Mouse (Mus musculus): ENCODE results near the gene Arhgef5.
"Not testable (repeated sequence)": the region's sequence is repeated elsewhere in the genome, so short reads cannot be mapped to it uniquely, and the experiment has no call there.

Gene Arhgef5

DNA sequence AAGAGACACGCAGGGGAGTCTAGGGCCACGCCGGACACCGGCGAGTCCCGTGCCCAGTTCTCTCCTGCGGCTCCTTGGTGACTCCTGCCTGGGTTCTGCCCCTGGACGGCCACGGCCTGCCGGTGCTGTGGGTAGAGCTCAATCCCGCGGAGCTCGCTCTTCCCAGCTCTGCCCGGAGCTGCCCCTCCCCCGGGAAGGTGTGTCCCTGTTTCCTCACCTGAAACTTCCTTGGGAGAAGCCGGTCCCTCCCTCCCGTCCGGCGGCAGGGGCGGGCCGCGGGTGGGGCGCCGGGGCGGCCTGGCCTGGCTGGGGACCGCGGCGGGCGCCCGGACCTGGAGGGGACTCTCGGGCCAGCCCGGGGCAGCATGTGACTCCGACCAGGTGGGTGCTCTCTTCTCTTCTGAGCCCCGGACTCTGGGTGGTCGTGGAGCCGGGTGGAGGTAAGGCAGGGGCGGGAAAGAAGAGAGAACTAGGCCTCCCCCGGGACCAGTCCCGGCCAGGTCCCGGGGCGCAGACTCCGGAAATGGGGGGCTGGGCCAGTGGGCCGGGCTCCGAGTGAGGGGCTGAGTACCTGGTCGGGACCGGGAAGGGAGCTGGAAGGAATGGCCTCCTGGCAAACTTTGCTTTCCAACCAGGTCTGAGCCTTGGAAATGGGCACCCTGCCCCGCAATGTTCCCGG, at the start of gene Arhgef5:
TSS of gene Arhgef5 (plus strand) at position 220 of the 679 bp plus-strand sequence.
- in situ Hi-C loops (cut with MboI), result no loop called here

DNA sequence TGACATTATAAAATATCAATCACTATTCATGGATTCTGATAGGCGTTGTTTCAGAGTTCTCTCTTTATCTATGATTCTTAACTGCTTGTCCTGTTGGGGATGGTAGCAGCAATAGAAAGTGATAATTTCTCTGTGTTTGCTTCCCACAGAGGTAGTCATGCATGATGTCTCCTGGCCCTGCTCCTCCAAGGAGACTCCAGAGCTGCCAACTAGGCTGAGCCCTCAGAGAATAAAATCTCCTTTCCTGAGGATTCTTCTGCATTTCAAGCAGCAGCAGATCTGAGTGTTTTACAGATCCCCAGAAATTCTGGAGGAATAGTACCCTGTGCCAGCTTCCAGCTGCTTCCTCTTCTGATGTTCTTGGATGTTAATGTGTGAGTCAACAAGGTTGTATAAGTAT, 34.1 kb upstream of the Arhgef5 start, which contains the start of gene Olfr47:
TSS of gene Olfr47 (plus strand) at position 275 of the 400 bp plus-strand sequence.
- in situ Hi-C loops (cut with MboI), result not testable (repeated sequence)

DNA sequence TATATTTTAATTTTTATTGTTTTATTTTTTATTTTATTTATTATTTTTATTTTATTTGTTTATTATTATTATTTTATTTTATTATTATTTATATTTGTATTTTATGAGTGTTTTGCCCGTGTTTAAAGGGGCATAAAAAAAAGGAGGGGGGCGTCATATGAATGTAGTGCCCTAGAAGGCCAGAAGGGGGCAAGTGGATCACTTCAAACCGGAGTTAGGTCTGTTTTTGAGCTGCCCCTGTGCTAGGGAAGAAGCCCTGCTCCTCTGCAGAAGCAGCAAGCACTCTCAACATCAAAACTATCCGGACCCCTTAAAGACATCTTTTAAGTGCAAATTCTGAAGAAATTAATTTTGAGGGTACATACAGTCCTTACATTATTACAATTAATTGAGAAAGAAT, 23.3 kb upstream of the Arhgef5 start:
- in situ Hi-C loops (cut with MboI), result no loop called here

DNA sequence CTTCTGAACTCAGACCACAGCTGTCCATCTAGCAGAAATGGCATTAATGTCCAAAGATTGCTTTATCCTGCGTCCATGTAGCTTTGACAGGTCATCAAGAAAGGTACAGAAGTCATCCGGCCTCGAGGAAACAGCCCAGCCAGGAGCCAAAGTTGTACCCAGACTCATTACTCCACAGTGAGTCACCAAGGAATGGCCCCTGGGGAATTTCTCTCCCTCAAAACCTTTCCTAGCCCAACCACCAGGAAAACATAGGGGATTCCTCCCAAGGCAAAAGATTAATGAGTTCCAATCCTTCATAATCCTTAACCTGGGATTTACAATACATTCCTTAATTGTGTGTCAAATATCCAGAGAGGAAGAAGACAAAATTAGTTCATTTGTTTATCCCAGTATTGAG, 18.0 kb upstream of the Arhgef5 start:
- in situ Hi-C loops (cut with MboI), result no loop called here

DNA sequence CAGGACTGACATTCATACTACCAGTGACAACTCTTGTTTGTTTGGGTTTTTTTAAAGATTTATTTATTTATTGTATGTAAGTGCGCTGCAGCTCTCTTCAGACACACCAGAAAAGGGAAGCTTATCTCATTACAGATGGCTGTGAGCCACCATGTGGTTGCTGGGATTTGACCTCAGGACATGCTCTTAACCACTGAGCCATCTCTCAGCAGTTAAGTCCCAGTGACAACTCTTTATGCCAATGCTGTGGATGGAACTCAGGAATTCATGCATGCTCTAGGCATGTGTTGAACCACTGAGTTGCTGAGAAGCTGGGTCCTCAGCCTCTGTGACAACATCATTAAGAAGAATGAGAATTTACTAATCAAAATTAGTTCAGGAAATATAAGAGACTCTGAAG, 12.4 kb upstream of the Arhgef5 start:
- in situ Hi-C loops (cut with MboI), result no loop called here

DNA sequence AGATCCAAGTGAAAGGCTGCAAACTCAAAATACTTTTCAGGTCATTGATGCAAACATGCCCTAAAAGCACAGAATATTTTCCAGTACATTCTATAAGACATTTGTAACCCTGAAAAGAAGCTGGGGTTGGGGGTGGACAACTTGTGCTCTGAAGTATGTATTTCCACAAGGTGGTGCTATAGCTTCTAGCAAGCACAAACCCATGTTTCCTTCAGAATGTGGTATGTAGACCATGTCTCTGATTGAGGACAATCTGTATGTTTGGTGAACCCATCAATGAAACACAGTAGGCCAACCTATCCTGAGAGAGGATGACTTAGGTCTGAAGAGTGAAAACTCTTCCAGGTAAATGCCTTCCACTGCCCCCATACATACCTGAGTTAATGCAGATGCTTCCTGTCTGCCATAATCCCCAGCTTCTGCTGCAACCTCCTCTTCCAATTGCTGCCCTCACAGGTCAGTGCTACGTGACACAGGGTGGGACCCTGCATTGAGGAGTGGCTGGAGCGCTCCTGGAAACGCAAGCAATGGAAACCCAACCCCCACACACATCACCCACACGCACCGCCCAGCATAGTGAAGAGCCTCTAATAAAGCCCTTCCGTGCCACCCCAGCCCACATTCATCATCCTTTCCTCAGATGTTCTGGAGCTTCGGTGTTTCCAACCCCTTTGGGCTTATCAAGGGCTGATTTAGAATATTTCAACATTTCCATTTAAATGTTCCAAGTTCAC, 11.0 kb upstream of the Arhgef5 start:
- in situ Hi-C loops (cut with MboI), result no loop called here

DNA sequence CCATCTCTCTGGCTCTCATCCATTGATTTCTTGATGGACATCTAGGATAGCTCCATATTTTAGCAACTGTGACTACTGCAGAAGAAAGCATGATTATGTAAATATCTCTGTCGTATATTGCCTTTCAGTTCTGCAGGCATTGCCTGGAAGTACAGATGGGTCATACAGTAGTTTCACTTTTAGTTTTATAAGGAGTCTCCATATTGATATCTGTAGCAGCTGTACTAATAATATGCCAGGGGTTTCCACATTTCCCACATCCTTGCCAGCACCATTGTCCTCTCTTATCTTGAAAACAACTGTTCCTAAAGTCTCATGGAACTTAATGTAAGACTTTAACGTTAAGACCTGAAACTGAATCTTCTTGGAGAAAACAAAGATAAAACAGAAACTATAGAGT, 4.6 kb upstream of the Arhgef5 start:
- in situ Hi-C loops (cut with MboI), result no loop called here

DNA sequence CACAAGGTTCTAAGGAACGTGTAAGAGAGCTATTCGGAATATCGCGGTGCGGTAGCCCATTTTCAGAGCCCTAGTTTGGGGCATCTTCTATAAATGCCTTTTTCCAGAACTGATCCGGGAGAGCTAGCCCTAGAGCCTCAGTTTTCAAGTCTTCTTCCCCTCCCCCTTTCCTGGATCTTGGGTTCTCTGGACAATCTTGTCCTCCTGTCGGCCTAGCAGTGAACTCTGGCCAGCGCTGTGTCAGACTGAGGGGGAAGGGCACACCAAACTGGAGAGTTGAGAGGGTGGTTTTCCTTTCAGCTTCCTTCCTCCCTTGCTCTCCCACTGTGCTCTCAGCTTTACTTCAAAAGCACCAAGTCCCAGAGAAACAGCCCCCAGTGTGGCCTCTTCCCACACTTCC, 974 bp downstream of the Arhgef5 start:
- in situ Hi-C loops (cut with MboI), result no loop called here

DNA sequence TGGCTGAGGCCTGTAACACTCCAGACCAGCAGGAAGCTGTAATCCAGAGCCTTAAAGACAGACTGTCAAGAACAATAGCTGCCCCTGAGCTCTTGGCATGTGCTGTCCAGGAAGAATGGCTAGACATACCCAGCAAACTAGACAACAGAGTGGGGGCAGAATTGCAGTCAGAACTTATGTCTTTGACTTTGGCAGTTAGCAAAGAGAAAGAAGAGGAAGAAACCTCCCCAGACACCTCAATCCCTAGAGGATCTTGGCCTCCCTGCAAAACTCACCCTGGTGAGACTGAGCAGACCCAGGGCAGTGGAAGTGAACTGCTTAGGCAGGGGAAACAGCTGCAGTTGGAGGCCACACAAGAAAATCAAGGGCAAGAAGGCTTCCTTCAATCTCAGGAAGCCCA, 7.2 kb downstream of the Arhgef5 start:
- in situ Hi-C loops (cut with MboI), result no loop called here

DNA sequence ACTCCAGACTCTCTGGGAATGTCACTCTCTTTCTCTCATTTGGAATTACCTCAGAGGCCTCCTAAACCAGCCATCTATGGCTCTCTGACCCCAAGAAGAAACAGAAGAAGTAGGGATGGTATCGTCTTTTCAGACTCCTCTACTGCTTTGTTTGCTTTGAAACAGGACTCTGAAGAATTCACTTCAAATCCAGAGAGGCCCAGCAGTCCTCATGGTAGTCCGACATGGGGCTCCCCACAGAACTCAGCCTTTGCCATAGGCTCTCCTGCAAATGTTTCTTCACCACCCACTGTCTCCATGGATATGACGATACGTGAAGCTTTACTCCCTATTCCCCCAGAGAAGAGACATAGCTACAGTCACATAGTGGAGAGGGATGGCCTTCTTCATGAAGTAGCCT, 8.7 kb downstream of the Arhgef5 start:
- in situ Hi-C loops (cut with MboI), result no loop called here

DNA sequence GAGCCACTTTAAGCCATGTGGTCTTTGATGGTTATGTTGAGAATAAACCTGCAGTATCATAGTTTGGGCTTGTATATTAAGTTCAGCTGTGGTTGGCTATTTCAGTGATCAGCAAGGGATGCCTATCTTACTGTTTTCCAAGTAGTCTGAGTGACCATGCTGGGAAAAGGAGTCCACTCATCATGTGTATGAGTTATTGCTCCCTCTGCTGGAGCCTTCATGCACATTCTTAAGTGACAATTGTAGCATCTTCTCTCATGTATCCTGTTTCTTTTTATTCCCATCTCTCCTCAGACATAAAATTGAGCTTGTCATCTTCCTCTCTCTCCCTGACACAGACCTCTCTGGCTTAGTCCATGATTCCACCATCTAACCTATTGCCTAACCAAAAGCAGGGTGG, 12.9 kb downstream of the Arhgef5 start:
- in situ Hi-C loops (cut with MboI), result no loop called here

DNA sequence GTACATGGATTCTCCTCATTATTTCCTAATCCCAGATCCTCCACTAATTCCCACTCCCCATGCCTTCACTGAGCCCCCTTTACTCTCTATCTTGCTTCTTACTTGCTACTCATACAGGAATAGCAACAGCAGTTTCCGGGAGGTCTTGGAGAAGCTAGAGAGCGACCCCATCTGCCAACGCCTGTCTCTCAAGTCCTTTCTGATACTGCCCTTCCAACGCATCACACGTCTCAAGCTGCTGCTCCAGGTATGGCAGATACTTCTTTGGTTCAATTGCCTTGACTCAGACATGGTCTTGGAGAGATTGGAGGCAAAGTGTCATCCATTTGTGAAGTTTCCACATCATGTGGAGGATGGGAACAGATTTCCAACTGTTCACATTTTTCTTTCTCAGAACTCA, 15.1 kb downstream of the Arhgef5 start:
- in situ Hi-C loops (cut with MboI), result no loop called here

DNA sequence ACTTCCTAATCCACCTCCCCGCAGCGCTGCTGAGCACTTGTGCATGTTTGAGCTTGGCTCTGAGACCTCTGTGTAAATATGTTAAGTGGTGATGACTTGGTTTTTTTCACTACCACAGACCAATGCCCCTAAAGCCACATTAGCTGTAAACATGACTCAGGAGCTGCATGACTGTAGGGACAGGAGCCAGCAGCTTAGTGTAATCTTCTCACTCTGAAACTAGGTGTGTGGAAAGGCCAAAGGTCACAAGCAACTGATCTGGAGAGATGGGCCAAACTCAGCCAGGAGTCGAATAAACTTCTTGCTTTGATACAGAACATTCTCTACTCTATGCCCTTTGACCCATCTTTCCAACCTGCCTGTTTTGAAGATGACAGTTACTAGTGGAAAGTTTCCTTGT, 26.7 kb downstream of the Arhgef5 start:
- in situ Hi-C loops (cut with MboI), result no loop called here

DNA sequence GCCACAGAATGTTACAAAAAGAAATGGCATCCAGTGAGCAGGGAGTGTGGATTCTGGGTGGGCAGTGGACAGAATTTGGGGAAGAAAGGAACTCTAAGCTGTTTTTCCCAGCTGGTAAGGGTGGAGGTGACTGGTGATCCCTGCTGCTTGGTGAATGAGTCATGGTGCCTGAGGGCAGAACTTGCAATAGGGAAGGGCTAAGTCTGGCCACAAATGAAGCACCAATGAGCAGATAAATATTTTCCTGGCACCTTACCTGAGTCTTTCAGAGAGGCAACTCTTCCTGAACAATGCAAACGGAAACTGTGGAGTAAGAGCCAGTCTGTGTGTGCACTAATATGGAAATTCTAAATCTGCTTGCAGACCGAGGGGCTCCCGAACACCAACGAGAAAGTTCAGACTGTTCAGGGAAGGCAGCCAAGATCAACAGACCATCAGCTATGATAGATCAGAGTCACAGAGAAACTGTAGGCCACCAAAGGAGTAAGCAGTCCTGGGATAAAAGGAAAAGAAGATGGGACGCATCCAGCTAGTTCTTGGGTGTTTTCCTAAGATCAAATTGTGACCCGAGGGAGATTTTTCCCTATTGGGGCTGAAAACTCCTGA, 27.2 kb downstream of the Arhgef5 start:
- in situ Hi-C loops (cut with MboI), result no loop called here

DNA sequence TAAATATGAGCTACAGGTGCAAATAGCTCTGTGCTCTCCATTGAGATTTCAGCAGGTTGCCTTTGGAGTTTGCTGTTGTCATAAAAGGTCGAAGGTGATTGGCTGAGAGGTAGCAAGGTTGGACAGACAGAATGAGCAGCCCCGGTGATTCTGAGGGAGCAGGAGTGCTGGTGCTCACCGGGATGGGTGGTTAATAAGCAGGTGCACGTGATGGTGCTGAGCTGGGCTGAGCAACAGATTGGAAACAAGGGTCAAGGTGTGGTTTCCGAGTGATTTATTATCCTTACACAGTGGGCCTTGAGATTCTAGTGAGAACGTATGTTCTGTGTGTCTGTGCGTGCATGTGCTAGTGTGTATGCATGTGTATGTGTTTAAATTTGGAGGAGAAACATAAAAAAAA, 27.8 kb downstream of the Arhgef5 start:
- in situ Hi-C loops (cut with MboI), result no loop called here

DNA sequence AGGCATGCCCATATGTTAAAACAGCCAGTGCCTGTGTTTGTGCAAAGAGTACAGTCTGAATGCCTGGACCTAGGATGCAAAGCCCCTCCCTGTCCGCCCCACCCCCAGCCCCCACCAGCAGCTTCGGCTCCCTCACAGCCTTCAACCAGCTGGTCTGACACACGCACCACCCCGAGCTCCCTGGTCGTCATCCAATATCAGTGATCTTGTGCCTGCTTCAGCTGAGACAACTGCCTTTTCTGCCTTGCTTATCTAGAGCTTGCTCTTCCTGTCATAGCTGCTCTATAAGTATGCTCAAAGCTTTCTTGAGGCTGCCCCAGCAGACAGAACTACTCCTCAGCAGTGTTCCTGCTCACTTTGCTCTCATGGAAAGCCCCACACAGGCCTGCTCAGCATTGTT, 30.5 kb downstream of the Arhgef5 start:
- in situ Hi-C loops (cut with MboI), result no loop called here

DNA sequence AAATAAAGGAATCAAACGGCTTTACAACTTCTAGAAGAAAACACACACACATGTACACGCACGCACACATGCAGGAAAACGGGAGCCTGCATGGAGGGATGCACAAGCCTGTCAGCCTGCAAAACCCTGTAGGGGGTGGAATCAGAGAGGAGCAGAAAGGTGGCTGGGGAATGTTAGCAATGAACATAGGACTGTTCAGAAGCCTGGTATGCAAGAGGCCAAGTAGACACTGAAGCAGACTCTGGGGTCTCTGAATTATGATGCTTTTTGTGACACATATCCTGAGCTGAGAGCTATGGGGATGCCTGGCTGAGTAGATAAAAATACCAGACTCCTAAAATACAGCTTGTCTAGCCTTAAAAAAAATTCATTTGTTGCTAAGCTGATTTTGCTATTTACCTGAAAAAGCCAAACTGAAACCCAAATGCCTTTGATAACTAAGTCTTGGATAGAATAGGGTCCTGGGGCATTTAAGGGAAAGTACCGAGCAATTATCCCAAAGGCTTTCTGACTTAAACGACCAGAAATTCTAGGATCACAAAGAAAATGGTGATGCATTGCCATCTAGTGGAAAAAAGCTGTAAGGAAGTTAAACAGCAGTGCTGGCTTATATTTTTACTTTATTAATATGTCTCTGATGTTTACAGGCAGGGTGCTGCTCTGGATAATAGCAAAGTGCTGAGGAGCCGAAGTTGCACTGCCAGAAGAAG, 31.6 kb downstream of the Arhgef5 start:
- in situ Hi-C loops (cut with MboI), result no loop called here

DNA sequence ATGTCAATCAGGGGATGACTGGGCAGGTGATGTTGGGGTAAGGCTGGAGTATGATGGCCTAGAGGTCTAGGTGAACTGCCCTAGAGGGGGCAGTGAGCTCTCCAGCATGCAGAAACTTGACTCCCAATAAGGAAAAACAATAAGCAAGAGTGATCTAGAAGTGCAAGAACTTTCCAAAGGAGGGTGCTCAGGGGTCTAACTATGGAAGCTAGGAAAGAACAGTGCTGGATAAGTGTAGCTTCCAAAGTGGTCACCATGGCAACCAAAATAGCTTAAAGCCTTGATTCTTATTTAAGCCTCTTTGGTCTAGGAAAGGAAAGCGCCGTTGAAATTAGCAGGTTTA, 32.1 kb downstream of the Arhgef5 start:
- in situ Hi-C loops (cut with MboI), result no loop called here

DNA sequence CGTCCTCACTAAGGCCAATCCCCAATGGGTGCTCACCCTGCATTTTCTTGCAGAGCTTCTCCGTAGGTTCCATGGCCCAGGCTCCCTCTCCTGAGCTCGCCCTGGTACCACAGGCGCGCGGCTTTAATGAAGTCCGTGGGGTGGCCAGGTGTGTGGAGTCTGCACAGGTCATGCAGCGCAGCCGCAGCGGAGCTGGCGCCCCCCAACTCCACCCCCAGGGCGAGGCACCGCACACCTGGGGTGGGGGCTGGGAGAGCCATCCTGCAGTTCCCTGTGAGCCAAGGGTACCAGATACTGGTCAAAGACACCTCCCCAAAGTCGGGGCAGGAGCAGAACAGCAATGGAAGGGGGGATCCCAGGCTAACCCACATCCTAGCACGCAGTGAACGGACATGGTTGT, 44.1 kb downstream of the Arhgef5 start, which contains the start of gene Nobox:
TSS of gene Nobox (minus strand) at position 101 of the 400 bp plus-strand sequence.
- in situ Hi-C loops (cut with MboI), result no loop called here

DNA sequence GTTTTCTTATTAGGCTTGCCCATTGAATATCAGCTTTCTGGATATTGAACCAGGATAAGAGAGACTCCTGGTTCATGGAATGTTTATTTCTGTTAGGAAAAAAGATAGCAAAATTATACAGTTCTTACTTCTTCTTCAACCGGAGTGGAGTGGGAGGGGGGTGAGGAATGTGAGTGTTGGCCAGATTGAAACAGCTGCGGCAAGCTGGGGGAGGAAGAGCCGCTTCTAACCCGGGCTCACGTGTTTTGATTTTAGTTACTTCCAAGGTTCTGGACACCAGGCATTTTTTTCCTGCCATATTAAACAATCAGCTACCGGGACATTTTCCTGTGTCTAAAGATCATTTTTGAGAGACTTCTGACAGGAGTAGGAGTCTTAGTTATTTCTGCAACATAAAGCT, 44.7 kb downstream of the Arhgef5 start:
- in situ Hi-C loops (cut with MboI), result no loop called here

DNA sequence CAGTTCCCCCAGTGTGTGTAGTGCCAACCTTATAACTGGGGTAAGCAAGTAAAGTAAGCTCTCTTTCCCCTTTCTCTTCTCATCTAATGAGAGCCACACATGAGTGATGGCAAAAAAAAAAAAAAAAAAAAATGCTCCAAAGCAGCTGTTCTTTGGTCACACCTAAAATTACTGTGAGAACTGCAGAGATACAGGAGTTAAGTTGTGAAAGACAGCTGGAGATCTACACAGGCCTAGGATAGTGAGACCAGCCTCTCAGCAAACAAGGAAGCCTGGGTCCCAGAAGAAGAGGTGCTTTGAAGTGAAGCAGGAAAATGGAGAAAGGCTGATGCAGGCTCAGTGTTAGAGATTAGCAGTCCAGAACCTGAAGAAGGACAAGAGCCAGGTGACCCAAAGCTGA, 47.2 kb downstream of the Arhgef5 start:
- in situ Hi-C loops (cut with MboI), result no loop called here

DNA sequence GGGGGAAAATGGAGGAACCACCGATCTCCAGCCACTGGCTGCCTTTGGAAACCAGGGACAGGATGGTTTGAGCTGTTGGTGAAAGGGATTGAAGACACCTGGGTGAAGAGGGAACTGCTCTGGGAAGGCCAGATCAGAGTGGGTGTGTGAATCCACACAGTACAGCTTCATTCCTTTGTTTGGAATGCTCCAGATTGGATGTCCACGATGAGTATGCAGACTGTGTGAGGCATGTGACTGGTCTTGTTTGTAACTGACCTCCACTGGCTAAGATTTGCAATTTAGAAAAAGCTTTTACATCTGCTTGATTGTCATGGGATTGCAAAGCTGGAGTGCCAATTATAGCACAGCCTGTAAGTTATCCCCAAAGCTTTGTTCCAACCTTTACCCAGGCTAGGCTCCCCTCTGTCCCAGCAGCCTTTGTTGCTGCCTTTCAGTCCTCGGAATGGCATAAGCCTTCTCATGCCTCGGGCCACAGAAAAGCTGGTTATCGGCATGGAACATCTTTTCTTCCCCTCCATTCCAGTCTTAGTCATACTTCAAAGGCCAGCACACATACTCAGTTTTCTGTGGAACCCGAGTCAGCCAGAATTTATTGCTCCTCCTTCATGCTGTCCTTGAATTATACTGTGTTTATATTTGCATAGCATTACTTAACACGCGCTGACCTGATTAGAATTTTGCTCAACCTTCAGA, 47.7 kb downstream of the Arhgef5 start:
- in situ Hi-C loops (cut with MboI), result no loop called here
